Mouse (Mus musculus) midbrain, embryonic 13.5 days (tissue): ENCODE results near the gene Plcb4. TPM values are rescaled to one million over a fixed set of nuclear protein-coding genes. Genes with fewer than 3 reads are reported as not detected.
A peak's percentile ranks its signal among the peaks of the same experiment; 100 is the strongest.

Source experiments
- ATAC-seq: fragments of 200-750 bp; cut with Nextera tagmentation; 2 replicates; pipeline ENCODE4 v1.8.0; 2017; ENCODE audit warnings: mild to moderate bottlenecking, moderate TSS enrichment, moderate library complexity
- H3K27ac ChIP-seq: fragments of 300-500 bp; sonication (generic); 2 replicates; pipeline ENCODE4 v1.5.1; 2015; ENCODE audit warnings: inconsistent platforms, mild to moderate bottlenecking, moderate library complexity
- H3K27me3 ChIP-seq: fragments of 300-500 bp; sonication (generic); 2 replicates; pipeline ENCODE4 v1.6.1; 2015; ENCODE audit warnings: mild to moderate bottlenecking, inconsistent platforms
- H3K36me3 ChIP-seq: fragments of 300-500 bp; sonication (generic); 2 replicates; pipeline ENCODE4 v1.6.1; 2015; ENCODE audit warnings: mild to moderate bottlenecking, inconsistent platforms
- H3K4me1 ChIP-seq: fragments of 300-500 bp; sonication (generic); replicated peaks from 2 replicates; pipeline ENCODE4 v1.6.1; 2015; ENCODE audit warnings: inconsistent platforms
- H3K4me2 ChIP-seq: fragments of 300-500 bp; sonication (generic); replicated peaks from 2 replicates; pipeline ENCODE4 v1.6.1; 2015; ENCODE audit warnings: moderate library complexity, mild to moderate bottlenecking, inconsistent platforms
- H3K4me3 ChIP-seq: fragments of 300-500 bp; sonication (generic); replicated peaks from 2 replicates; pipeline ENCODE4 v1.5.1; 2015; ENCODE audit warnings: mild to moderate bottlenecking, inconsistent platforms
- H3K9ac ChIP-seq: fragments of 300-500 bp; sonication (generic); replicated peaks from 2 replicates; pipeline ENCODE4 v1.6.1; 2015; ENCODE audit warnings: mild to moderate bottlenecking, inconsistent platforms
- H3K9me3 ChIP-seq: fragments of 300-500 bp; sonication (generic); 2 replicates; pipeline ENCODE4 v1.6.1; 2016; ENCODE audit warnings: mild to moderate bottlenecking, inconsistent platforms
- WGBS: fragments of 180-500 bp; shearing (Covaris S2); methylation state at CpG from one replicate; pipeline ENCODE4 v1.1.7; 2015; 5-methylcytosine and 5-hydroxymethylcytosine counted together
- polyA plus RNA-seq: library from polyadenylated mRNA; unstranded; fragments of >200 nt; fragmentation: Nextera tagmentation; extraction: Ambion mirVana; gene quantifications from 2 replicates; pipeline ENCODE4 v1.2.1, GENCODE M21; 2015

Plcb4 gene
- polyA plus RNA-seq, 1 experiment from 2014 or later: 38.2 TPM

DNA sequence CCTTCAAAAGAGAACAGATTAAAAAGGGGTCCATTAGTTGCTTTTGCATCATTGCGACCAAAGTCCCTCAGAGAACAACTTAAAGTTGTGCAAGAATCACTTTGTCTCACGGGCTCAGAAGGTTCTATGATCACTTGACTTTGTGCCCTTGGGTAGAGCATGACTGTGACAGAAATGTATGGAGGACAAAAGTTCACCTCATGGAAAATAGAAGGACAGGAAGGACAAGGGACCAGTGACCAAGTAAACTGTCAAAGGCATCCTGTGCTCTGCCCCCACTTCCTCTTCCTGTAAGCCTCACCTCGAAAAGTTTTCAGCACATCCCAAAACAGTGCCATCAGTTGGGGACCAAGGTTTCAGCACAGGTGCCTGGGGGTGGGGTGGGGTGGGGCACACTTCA lies 7.9 kb upstream of the Plcb4 start:
- Histone ChIP-seq H3K4me1 (no peaks in the 10 kb centered on the region), H3K27me3 (no peaks in the 10 kb centered on the region), H3K9ac (no peak overlapping the region), H3K36me3 (no peaks in the 10 kb centered on the region), H3K9me3 (no peaks in the 10 kb centered on the region), H3K4me3 (no peak overlapping the region), H3K27ac (no peak overlapping the region), H3K4me2 (no peak overlapping the region)
- 91% methylated on average over 3 of the region's 3 CpGs for WGBS
- no peak for ATAC-seq

DNA sequence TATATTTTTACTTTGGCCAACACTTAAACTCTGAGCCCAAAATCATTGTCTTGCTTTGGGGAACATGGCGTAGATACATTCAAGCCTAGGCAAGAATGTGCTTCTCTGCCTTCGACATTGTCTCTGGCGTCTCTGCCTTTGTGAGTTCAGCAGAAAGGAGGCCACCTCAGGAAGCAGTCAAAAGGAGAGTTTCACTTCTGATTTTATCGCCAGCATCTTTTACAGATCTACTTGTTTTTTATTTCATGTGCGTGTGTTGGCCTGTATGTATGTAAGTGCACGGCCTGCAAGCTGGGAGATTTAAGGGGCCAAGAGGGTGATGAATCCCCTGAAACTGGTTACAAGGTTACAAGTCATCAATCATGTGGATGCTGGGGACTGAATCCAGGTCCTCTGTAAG lies 6.8 kb upstream of the Plcb4 start:
- no peak for ATAC-seq
- Histone ChIP-seq H3K4me3 (no peak overlapping the region), H3K9ac (no peak overlapping the region), H3K27me3 (no peaks in the 10 kb centered on the region), H3K4me2 (no peak overlapping the region), H3K9me3 (no peaks in the 10 kb centered on the region), H3K4me1 (no peaks in the 10 kb centered on the region), H3K36me3 (no peaks in the 10 kb centered on the region), H3K27ac (no peak overlapping the region)
- WGBS: 94% methylated on average over 6 of the region's 6 CpGs

DNA sequence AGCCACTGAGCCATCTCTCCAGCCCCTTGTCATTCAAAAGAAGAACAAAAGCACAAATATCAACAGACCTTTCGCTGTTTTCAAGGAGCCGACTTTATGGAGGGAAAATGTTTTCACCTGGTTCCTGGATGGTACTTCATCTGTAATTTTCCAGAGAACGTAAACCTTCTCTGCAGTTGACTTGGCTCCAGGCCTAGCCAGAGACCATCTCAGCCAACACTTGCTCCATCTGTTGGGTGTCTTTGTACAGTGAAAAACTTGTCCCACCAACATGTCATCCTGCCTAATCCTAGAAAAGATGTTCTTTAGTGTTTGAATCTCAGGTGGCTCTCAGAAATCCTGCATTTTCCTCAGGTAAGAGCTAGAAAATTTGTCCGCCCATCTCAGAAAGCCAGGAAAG lies 6.4 kb upstream of the Plcb4 start:
- no peaks in the 10 kb centered on the region for H3K36me3 ChIP-seq
- H3K27me3 ChIP-seq: no peaks in the 10 kb centered on the region
- H3K9ac ChIP-seq: no peak overlapping the region
- no peak overlapping the region for H3K27ac ChIP-seq
- WGBS: 92% methylated on average over 4 of the region's 4 CpGs
- H3K4me2 ChIP-seq: no peak overlapping the region
- H3K9me3 ChIP-seq: no peaks in the 10 kb centered on the region
- no peak overlapping the region for H3K4me3 ChIP-seq
- no peaks in the 10 kb centered on the region for H3K4me1 ChIP-seq
- no peak for ATAC-seq

DNA sequence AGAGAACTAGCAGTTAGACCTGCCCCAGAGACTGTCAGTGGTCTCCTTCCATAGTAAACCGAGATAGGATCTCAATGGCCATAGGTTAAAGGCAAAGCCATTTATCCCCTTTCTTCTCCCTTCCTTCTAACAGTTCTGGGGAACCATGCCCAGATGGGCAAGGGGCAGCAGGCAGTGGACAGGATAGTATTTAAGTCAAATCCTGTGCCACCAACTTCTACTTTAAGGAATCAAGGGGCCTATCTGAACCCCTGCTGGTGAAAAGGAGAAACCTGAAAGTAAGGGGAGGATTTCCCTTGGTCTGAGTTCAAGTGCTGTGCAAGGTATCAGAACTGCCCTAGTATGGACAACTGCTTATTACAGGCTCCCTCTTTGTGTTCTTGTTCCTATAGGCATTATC lies 2.9 kb upstream of the Plcb4 start:
- 88% methylated on average over 1 of the region's 1 CpGs for WGBS
- Histone ChIP-seq H3K36me3 (no peaks in the 10 kb centered on the region), H3K27ac (no peak overlapping the region), H3K9ac (no peak overlapping the region), H3K4me3 (no peak overlapping the region), H3K9me3 (no peaks in the 10 kb centered on the region), H3K4me2 (no peak overlapping the region), H3K27me3 (no peaks in the 10 kb centered on the region), H3K4me1 (peaks cover 7% of the 10 kb centered on the region)
- ATAC-seq: no peak

DNA sequence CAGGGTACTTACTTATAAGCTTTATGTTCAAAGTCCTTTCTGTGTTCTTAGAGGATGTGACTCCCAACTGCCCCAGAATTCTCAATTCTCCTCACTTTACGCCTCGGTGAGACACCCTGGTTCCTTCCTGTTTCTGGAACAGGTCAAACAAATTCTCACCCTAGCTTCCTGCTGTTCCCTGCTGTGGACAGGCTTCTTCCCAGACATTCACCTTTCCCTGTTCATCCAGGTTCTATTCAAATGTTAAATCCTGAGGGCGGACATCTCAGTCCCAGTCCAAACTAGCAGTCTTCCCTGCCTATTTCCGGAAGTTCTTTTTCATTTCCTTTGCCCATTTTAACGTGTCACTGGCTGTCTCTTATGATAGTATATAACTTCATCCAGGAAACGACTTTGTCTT lies 2.2 kb upstream of the Plcb4 start:
- no peak overlapping the region for H3K27ac ChIP-seq
- no peak for ATAC-seq
- H3K27me3 ChIP-seq: no peaks in the 10 kb centered on the region
- H3K36me3 ChIP-seq: no peaks in the 10 kb centered on the region
- no peak overlapping the region for H3K4me3 ChIP-seq
- H3K4me2 ChIP-seq: no peak overlapping the region
- peaks cover 11% of the 10 kb centered on the region for H3K4me1 ChIP-seq
- H3K9ac ChIP-seq: no peak overlapping the region
- WGBS: 84% methylated on average over 6 of the region's 6 CpGs
- no peaks in the 10 kb centered on the region for H3K9me3 ChIP-seq

DNA sequence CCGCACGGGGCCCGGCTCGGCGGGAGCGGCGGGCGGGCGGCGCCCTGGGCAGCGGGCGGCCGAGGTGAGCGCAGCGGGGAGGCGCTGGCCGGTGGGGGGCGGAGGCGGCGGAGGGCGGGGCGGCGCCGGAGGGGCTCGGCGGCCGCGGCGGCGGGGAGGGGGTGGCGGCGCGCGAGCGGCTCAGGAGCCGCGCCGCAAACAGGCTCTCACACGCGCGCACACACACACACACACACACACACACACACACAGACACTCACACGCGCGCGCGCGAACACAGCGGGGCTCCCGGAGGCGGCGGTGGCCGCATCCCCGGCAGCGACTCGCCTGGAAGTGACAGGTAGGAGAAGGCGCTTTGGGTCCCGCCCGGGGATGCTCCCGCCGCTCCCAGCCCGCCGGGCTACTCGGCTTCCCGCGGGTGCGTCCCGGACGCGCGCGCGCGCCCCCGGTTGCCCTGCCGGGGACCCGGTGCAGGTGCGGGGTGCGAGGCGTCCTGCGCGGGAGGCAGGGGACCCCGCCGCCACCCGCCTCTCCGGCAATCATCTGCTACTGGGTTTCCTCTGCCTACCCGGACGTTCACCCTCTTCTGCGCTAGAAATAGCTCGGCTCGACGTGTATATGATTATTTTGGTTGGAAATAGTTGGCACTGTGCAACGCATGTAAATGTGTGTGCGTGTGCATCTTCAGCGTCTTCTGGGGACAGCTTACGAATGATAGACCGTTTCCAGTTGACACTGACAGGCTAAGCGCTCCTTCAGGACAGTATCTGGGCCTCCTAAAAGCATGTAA lies 775 bp downstream of the Plcb4 start:
- peak overlapping the region; percentile 96 for H3K9ac ChIP-seq
- peak overlapping the region; percentile 62 for H3K4me2 ChIP-seq
- H3K9me3 ChIP-seq: no peaks in the 10 kb centered on the region
- under 1% methylated on average over 54 of the region's 97 CpGs for WGBS
- no peaks in the 10 kb centered on the region for H3K27me3 ChIP-seq
- H3K4me3 ChIP-seq: peak overlapping the region; percentile 83
- H3K36me3 ChIP-seq: peaks cover 5% of the 10 kb centered on the region; the same call in 1 of the 2 replicates
- H3K27ac ChIP-seq: peak overlapping the region; percentile 99
- ATAC-seq: peak; percentile 79
- peaks cover 13% of the 10 kb centered on the region for H3K4me1 ChIP-seq

DNA sequence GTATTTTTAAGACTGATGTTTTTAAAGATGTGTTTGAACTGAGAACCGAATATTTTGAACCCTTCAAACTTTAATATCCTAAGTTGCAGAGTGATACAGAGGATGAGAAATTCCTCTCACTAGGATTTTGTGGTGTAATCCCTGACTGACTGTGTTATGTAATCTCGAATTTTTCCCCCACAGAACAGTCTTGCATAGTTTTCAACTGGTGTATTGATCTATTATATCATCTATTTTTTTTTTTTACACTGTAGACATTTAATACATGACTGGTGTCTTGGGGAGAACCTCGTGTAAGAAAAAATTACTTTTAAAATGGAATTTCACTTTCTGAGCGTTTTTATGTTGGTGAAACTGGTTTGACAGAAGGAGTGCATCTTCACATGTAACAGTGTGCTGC lies 2.0 kb downstream of the Plcb4 start:
- H3K4me1 ChIP-seq: peaks cover 13% of the 10 kb centered on the region
- no peak for ATAC-seq
- H3K9ac ChIP-seq: no peak overlapping the region
- no peaks in the 10 kb centered on the region for H3K27me3 ChIP-seq
- WGBS: 57% methylated on average over 4 of the region's 4 CpGs
- peaks cover 7% of the 10 kb centered on the region; the same call in 1 of the 2 replicates for H3K36me3 ChIP-seq
- peak overlapping the region; percentile 83; the same call in 1 of the 2 replicates for H3K4me3 ChIP-seq
- H3K4me2 ChIP-seq: peak overlapping the region; percentile 62
- no peaks in the 10 kb centered on the region for H3K9me3 ChIP-seq
- H3K27ac ChIP-seq: no peak overlapping the region

DNA sequence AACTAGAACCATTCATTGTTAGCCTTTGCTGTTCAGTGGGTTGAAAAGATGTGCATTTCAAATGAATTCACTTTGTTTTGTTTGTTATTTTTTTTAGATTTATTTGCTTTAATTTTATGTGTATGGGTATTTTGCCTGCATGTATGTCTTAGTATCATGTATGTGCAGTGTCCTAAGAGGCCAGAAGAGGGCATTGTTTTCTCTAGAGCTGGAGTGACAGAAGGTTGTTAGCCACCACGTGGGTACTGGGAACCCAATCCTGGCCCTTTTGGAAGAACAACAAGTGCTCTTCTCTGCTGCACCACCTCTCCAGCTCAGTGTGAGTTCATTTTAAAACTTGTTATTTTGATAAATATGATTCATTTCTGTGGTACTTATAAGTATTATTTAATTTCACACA lies 5.0 kb downstream of the Plcb4 start:
- peaks cover 13% of the 10 kb centered on the region for H3K4me1 ChIP-seq

DNA sequence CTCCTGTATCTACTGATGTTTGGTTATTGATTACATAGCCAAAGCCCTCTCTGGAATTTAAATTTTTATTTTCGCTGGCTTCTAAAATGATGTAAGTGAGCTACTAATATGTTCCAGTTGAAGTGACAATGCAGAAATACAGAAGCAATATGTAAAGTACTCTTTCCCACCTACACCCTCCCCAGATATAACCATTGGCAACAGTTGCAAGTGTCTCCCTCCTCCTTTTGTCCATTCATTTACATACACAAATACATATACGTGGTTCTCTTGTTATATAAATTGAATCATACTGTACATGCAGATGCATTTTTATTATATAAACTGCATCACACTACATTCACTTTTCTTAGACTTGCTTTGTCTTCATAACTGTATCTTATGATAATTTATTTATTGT lies 8.7 kb downstream of the Plcb4 start:
- WGBS: 90% methylated on average over 2 of the region's 2 CpGs
- Histone ChIP-seq H3K4me3 (no peak overlapping the region), H3K27me3 (no peaks in the 10 kb centered on the region), H3K9me3 (no peaks in the 10 kb centered on the region), H3K9ac (no peak overlapping the region), H3K27ac (no peak overlapping the region), H3K4me2 (no peak overlapping the region), H3K36me3 (peaks cover 7% of the 10 kb centered on the region), H3K4me1 (no peaks in the 10 kb centered on the region)
- no peak for ATAC-seq

More for the DNA sequence above, 5.0 kb downstream of the Plcb4 start:
- H3K27me3 ChIP-seq: no peaks in the 10 kb centered on the region
- no peak overlapping the region for H3K9ac ChIP-seq
- ATAC-seq: no peak
- H3K36me3 ChIP-seq: peaks cover 7% of the 10 kb centered on the region
- H3K27ac ChIP-seq: no peak overlapping the region
- no peak overlapping the region for H3K4me2 ChIP-seq
- WGBS: 79% methylated on average over 1 of the region's 1 CpGs
- no peaks in the 10 kb centered on the region for H3K9me3 ChIP-seq
- H3K4me3 ChIP-seq: no peak overlapping the region

DNA sequence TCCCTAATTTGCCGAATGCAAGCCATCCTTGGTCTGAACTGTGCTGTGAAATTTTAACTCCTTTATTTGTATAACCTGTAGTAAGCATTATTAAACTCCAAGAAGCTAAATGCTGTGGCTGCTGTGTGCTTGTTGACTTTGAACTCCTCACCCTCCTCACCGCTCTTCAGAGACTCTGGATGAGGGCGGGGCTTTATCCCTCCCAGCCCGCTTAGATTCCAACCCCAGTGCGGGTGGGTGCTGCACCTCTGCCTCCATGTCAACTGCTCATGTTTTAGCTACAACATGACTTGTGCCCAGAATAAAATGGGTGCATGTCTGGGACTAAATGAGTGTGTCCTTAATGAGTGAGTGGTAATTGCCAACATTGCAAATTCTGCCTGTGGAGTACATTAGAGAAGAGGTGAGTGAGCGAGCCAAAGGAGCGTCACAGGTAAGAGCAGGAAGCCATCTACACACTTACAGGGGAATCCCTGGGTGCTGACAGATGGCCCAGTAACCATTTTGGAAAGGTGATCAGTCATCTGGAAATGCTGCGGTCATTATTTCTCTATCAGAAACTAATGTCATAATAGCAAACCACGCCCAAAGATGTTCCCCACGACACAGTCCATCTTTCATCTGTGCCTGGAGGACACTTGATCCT lies 13.8 kb downstream of the Plcb4 start:
- Histone ChIP-seq H3K9ac (no peak overlapping the region), H3K27ac (no peak overlapping the region), H3K36me3 (no peaks in the 10 kb centered on the region; the same call in 1 of the 2 replicates), H3K27me3 (no peaks in the 10 kb centered on the region), H3K4me2 (no peak overlapping the region), H3K9me3 (no peaks in the 10 kb centered on the region), H3K4me1 (peaks cover 9% of the 10 kb centered on the region), H3K4me3 (no peak overlapping the region)
- WGBS: 83% methylated on average over 10 of the region's 10 CpGs
- no peak for ATAC-seq

DNA sequence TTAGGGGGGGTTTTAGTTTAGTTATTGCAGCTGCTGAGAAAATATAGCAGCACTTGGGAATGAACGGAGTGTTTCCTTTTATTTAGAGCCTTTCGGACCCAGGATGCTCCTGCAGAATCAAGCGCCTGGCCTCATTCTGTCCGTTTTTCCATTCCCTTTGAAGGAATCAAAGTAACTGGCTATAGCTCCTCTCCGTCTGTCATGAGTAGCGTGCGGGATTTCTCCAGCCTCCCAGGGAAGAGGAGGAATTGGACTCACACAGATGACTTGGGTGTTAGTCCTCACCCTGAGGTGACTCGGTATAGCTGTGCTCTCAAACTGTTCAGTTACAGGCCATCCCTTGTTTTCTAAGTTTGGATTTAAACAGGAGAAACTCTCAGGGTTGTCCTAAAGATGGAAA lies 14.8 kb downstream of the Plcb4 start:
- Histone ChIP-seq H3K4me2 (no peak overlapping the region), H3K27me3 (no peaks in the 10 kb centered on the region), H3K9me3 (no peaks in the 10 kb centered on the region)

DNA sequence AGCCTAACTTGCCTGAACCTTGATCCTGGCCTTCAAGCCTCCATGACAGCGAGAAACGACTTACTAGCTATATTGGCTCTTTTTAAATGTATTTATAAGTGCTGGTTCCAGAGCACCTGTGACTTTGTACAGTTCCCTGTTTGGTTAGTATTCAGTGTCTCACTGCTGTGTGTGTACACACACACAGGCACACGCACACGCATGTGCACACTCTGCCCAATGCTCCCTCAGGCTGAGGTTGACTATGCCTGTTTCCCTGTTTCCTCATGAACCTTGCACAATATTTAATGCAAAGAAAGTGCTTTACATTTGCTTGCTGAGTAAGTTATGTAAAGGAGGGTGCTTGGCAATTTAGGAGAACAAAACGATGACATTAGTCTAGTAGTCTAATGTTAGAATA lies 16.5 kb downstream of the Plcb4 start:
- Histone ChIP-seq H3K9ac (no peak overlapping the region), H3K4me2 (no peak overlapping the region), H3K4me1 (peaks cover 14% of the 10 kb centered on the region), H3K4me3 (no peak overlapping the region), H3K27ac (no peak overlapping the region), H3K27me3 (no peaks in the 10 kb centered on the region), H3K36me3 (no peaks in the 10 kb centered on the region; the same call in 1 of the 2 replicates), H3K9me3 (no peaks in the 10 kb centered on the region)
- no peak for ATAC-seq
- 89% methylated on average over 5 of the region's 5 CpGs for WGBS

More for the DNA sequence above, 14.8 kb downstream of the Plcb4 start:
- Histone ChIP-seq H3K27ac (no peak overlapping the region), H3K4me3 (no peak overlapping the region), H3K4me1 (peaks cover 11% of the 10 kb centered on the region), H3K36me3 (no peaks in the 10 kb centered on the region; the same call in 1 of the 2 replicates), H3K9ac (no peak overlapping the region)
- no peak for ATAC-seq
- 88% methylated on average over 8 of the region's 8 CpGs for WGBS
